Mouse (Mus musculus): ENCODE results near the gene Cda.

DNA sequence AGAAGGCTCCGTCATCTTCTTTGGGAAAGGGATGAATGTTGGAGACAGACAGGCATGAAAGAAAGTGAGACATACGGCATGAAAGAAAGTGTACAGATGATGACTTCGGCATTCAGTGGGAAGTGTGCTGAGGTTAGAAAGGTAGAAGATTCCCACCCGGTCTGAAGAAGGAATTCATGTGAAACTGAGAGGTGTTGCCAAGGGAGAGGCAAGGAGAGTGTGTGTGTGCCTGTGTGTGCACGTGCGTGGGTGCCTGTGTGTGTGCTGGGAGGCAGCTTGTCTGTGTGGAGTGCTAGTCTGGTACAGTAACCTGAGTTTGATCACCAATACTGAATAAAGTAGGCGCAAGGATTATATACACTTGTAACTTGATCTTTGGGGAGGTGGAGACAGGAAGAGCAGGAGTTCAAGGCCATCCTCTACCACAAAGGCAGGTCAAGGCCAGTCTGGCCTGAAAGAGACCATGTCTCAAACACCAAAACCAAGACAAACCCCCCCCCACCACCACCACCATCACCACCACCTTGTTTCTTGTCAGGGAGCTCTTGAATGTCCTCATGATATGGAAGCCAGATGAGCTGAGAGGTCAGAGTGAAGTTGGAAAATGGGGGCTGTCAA lies 43.8 kb upstream of the Cda start:
- TF ChIP-seq POLR2A (IDR thresholded peaks at IDR 0.05; ENCODE audit: low read depth, low read length) (no peak), CTCF (IDR thresholded peaks at IDR 0.05; ENCODE audit: borderline replicate concordance, insufficient read depth, low read length) (no peak)
